Mouse (Mus musculus) adrenal gland, postnatal 14 days (tissue): ENCODE measurements around the gene Ptk7. TPM values are rescaled to one million over a fixed set of nuclear protein-coding genes. Genes with fewer than 3 reads are reported as not detected.

Source experiments
- DNase-seq: peaks from one replicate; pipeline ENCODE4 v3.0.0; 2021; ENCODE audit warnings: mixed read lengths
- microRNA-seq, 2 experiments: library from miRNA; unstranded; fragments of <30 nt; microRNA quantifications; one replicate each; pipeline ENCODE4 v1.2.0; 2021
- total RNA-seq: library from RNA; stranded (reverse); gene quantifications from 2 replicates; pipeline ENCODE4 v1.2.3, GENCODE M21; 2021

The Ptk7 gene
- total RNA-seq, 1 experiment from 2014 or later = 13.8 TPM

DNA sequence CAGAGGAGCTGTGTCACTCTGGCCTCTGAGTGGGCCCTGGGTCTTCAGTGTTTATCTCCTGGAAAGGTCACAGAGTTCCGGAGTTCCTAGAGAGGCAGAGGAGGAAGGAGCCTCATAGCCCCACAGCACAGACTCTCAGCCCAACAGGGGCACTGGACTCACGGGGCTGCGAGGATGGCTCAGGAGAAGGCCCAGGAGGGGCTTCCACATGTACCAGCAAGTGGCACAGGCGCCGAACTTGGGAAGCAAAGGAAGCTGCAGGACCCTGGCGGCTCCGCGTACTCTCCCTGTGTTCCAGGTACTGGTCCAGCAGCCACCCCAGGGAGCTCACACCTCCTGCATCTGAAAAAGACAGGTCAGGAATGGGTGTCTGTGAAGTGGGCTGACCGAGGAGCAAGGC, 108.1 kb downstream of the Ptk7 start:
- DNase-seq = no peak

DNA sequence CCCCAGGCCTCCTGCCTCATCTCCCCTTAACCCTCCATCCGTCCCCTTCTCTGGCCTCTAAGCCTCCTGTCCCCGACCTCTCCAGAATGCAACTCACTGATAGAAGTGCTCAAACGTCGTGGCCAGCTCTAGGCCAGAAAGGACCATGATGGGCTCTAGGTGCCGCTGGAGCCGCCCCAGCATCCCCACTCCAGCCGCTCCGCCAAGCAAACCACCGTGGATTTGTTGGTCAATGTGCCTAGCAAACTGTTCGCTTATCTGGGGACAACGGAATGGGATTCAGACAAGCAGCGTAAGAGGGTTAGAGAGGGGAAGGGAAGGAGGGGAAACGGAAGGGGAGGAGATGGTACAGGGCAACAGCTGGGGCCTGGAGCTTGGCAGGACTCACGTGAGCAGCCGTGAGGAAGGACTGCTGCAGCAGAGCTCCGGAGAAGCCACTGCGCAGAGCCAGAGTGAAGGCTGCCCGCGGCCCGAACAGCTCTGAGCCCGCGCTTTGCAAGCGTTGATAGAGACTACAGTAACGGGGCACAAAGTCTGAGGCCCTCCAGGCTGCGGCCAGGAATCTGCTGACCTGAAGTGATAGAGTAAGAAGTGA, 108.8 kb downstream of the Ptk7 start:
- no peak for DNase-seq

DNA sequence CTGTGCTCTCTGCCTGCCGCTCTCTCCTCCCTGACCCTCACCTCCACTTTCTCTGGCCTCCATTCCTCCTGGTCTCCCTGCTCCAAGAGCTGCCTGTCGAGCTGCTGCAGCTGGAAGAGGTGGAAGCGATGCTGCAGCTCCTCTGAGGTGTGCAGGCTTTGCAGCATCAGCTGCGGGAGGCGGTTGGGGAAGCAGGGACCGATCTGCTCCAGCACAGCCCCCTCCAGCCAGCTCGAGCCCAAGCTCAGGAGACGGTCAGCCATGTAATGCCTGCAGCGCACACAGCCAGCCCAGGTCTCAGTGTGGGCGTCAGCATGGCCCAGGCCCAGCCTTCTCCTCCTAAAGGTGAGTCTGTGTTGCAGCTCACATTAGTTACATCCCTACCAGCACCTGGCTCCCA, 109.3 kb downstream of the Ptk7 start:
- no peak for DNase-seq

Small RNAs within 50 kb of the gene (microRNA-seq; reads per million reads assigned to microRNA genes)
- gene Mir6976 = 1.1 to 1.3 reads per million in 2 experiments

Other genes starting within 250 kb of the Ptk7 start
- gene Zfp318, start 245.8 kb downstream of the Ptk7 start, total RNA-seq = 28.7 and 37.0 TPM in 2 replicates
- gene Crip3, start 200.6 kb downstream of the Ptk7 start, total RNA-seq = 1.1 and 1.2 TPM in 2 replicates
- gene Slc22a7, start 191.0 kb downstream of the Ptk7 start, total RNA-seq = 0.49 and 14.3 TPM in 2 replicates
- gene Ttbk1, start 141.8 kb downstream of the Ptk7 start, total RNA-seq = 0.78 and 1.4 TPM in 2 replicates
- gene Dnph1, start 132.8 kb downstream of the Ptk7 start, total RNA-seq = 5.3 and 7.8 TPM in 2 replicates
- 17.1 and 20.7 TPM in 2 replicates for gene Cul9, start 83.1 kb downstream of the Ptk7 start, total RNA-seq
- gene Srf, start 73.3 kb downstream of the Ptk7 start, total RNA-seq = 38.4 and 39.2 TPM in 2 replicates
- 32.3 and 34.7 TPM in 2 replicates for gene Klc4, start 16.5 kb upstream of the Ptk7 start, total RNA-seq
- 127 and 134 TPM in 2 replicates for gene Mrpl2, start 16.7 kb upstream of the Ptk7 start, total RNA-seq
- 45.5 and 52.3 TPM in 2 replicates for gene Cul7, start 20.8 kb upstream of the Ptk7 start, total RNA-seq
- 23.7 and 25.7 TPM in 2 replicates for gene Rrp36, start 44.8 kb upstream of the Ptk7 start, total RNA-seq
- gene Mea1, start 49.3 kb upstream of the Ptk7 start, total RNA-seq = 80.5 and 90.2 TPM in 2 replicates
- 80.0 and 83.6 TPM in 2 replicates for gene Klhdc3, start 51.4 kb upstream of the Ptk7 start, total RNA-seq
- 47.1 and 49.0 TPM in 2 replicates for gene Ppp2r5d, start 75.6 kb upstream of the Ptk7 start, total RNA-seq
- gene Pex6, start 82.0 kb upstream of the Ptk7 start, total RNA-seq = 70.2 and 72.3 TPM in 2 replicates
- 6.9 and 124 TPM in 2 replicates for gene Gnmt, start 99.7 kb upstream of the Ptk7 start, total RNA-seq
- gene Cnpy3, start 122.7 kb upstream of the Ptk7 start, total RNA-seq = 41.0 and 43.1 TPM in 2 replicates
- gene Ptcra, start 134.2 kb upstream of the Ptk7 start, total RNA-seq = 0.33 TPM in 1 of 2 replicates, not detected in the other
- gene 2310039H08Rik, start 143.1 kb upstream of the Ptk7 start, total RNA-seq = 62.9 and 66.5 TPM in 2 replicates
- 92.0 and 97.4 TPM in 2 replicates for gene Rpl7l1, start 153.2 kb upstream of the Ptk7 start, total RNA-seq
- 19.4 and 20.1 TPM in 2 replicates for gene Bicral, start 229.0 kb upstream of the Ptk7 start, total RNA-seq